Mouse (Mus musculus): ENCODE measurements around the gene Ces2f.
A peak's percentile ranks its signal among the peaks of the same experiment; 100 is the strongest.
"Not testable (repeated sequence)": the region's sequence is repeated elsewhere in the genome, so short reads cannot be mapped to it uniquely, and the experiment has no call there.

The Ces2f gene

DNA sequence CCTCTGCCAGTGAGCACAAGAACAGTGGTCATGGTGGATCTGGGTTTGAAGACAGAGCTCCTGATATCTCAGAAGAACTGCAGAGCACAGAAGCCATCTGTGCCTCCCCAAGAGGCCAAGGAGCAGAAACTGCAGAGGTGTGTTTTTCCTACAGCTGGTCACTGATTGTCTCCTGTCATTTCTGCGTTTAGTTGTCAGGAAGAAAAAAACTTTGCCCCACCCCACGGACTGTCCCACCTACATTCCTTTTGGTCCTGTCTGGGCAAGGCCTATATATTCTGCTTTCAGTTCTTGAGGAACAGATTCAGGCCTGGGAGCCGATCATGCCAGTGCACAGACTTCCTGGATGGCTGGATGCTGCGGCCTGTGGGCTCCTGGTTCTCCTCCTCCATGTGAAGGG lies at the start of gene Ces2f:
TSS of gene Ces2f (plus strand) at position 301 of the 400 bp plus-strand sequence.
- no peak for DNase-seq

DNA sequence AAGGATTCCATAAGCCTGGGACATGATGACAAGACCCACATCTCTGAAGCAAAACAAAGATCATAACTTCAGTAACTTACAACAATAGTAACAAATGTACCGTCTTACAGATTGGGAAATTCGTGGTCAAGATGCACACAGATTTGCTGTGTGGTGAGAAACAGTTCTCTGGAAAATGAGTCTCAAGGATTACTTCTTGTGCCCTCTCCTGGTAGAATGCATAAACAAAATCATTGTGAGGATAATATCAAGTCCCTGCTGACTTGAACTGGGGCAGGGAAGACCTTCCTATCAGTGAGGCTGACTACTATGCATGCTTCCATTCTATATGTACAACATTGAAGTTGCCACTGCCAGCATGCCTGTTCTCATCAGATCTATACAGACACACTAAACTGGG lies 45.4 kb upstream of the Ces2f start:
- DNase-seq = no peak

DNA sequence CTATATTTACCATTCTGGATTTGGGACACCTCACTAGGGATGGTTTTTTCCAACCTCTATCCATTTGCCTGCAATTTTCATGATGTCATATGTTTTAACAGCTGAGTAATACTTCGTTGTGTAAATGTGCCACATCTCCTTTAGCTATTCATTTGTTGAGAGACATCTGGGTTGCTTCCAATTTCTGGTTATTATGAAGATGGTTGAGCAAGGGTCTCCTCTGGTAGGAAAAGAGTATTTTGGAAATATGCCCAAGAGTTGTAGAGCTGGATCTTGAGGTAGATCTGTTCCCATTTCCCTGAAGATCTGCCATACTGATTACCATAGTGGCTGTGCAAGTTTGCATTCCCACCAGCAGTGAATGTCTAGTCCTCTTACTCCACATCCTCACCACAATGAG lies 40.0 kb upstream of the Ces2f start:
- DNase-seq = no peak

DNA sequence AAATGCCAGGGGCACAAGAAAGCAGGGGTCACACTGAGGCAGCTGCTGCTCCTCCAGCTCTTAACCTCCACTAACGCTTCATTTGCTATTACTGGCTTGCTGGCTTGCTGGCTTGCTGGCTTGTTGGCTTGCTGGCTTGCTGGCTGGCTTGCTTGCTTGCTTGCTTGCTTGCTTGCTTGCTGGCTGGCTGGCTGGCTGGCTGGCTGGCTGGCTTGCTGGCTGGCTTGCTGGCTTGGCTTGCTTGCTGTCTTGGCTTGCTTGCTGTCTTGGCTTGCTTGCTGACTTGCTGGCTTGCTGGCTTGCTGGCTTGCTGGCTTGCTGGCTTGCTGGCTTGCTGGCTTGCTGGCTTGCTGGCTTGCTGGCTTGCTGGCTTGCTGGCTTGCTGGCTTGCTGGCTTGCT lies 38.1 kb upstream of the Ces2f start:
- not testable (repeated sequence) for DNase-seq

DNA sequence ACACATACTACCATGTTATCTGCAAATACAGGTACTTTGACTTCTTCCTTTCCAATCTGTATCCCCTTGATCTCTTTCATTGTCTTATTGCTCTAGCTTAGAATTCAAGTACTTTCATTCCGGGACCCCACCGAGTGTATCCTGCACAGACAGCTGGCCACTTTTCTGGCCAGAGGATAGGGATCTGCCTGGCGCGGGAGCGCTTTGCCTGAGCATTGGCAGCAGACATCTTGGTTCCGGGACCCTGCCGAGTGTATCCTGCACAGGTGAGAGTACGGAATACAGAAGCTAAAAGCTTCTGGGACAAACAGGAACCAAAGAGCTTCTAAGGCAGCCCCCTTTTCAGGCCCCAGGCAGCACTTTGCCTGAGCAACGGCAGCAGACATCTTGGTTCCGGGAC lies 37.5 kb upstream of the Ces2f start:
- not testable (repeated sequence) for DNase-seq

DNA sequence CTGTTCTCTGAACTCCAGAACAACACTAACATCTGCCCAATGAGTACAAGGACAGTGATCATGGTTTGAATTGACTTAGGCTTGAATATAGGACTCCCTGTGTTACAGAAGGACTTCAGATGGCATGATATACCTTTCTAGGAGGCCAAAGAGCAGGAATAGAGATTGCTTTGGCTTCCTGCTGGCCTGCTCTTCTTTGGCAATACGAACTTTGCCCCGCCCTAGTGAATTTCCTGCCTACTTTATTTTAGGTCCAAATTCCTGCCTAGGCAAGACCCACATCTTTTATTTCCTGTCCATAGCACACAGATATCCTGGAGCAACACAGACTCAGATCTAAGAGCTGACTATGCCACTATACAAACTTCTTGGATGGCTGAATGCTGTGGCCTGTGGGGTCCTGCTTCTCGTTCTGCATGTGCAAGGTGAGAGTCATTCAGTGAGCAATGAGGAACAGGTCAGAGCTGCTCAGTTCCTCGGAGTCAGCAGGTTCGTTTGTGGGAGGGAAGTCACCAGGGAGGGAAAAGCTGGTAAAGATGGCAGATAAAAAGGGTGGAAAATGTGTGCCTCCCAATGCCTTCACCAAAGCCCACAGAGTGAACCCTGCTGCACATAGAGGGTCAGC lies 21.1 kb upstream of the Ces2f start, which contains the start of gene Ces2e:
TSS of gene Ces2e (plus strand) at position 289 of the 625 bp plus-strand sequence.
- no peak for DNase-seq

DNA sequence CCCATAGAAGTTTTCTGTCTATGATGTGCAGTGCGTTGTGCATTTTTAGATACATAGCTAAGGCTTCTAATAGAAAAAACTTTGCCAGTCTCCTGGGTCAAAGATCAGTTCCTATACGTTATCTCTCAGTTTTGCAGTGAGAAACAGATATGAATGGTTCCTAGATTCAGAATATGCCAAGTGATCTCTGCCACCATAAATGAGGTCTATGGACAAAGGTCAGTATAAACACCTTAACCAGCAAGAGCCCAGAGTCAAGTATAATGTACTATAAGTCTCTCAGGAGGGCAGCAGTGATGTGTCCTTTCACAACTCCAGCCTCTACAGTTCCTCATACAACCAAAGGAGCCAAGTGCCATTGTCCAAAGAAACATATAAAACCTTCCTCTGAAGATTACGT lies 19.9 kb upstream of the Ces2f start:
- no peak for DNase-seq

DNA sequence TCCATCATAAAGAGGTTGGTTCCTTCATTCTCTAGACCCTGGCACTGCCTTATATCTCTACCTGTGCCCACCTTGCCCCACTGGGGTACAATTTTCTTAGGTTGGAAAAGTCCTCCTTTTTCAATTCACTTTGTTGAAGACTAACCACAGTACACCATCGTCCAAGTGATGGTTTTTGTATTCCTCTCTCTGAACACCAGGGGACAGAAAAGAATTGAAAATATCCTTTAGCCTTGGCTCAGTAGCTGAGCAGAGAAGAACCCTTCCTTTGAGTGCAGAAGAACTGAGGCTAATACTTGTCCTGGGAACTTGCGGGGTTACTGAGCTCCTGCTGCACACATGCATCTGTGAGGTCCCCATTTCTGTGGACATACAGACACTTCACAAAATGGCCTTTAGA lies 2.5 kb upstream of the Ces2f start:
- DNase-seq = no peak

DNA sequence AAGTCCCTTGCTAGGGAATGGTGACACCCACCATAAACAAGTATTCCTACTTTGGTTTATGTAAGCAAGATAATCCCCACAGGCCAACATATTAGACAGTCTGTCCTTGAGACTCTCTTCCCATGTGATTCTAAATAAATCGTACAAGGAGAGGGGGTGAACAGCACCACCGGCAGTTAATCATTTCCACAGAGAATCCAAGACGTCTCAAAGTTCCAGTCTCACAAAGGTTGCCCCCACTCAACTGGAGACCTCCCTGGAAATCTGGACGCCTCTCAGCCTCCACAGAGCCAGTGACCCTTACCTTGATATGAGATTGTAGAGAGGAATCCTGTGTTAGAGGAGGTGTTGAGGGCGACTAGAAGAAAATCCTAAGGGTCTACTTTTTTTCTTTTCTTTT lies 1.9 kb downstream of the Ces2f start:
- DNase-seq = no peak

DNA sequence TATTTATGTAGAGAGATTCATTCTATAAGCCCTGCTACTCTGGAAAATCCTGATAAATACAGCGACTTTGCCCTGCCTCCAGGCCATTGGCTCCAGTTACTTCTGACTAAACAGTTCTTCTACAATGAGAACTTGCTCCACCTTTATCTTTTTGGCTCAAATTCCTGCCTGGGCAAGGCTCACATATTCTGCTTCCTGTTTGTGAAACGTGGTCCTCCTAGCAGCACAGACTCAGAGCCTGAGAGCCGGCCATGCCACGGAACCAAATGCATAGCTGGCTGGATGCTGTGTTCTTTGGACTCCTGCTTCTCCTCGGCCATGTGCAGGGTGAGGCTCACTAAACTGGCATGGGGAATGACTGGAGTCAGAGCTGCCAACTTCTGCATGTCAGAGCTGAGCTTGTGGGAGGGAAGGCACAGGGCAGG lies 14.4 kb downstream of the Ces2f start, which contains the start of gene Ces2g:
TSS of gene Ces2g (plus strand) at position 182 of the 425 bp plus-strand sequence.
- peak; percentile 27 for DNase-seq

DNA sequence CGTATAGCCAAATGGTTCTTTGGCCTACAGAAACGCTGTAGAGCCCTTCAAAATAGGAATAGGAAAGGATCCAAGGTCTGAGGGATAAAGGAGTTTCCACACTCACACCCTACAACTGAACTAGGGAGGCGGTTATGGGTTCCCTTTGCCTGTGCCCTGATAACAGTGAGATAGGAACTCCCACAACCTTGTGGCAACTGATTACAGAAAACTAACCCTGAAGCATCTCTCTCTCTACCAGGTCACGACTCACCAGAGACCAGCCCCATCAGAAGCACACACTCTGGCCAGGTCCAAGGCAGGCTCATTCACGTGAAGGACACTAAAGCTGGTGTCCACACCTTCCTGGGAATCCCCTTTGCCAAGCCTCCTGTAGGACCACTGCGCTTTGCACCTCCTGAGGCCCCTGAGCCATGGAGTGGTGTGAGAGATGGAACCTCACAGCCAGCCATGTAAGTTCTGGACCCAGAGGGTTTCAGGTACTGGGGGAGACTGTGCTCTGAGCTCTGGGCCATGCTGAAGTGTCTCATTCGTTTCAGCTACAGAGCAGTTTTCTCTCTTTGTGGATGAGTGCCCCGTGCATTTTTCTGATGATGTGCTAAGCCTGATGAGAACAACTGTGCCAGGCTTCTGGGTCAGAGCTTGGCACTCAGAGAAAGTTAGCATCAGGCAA lies 15.2 kb downstream of the Ces2f start:
- no peak for DNase-seq

DNA sequence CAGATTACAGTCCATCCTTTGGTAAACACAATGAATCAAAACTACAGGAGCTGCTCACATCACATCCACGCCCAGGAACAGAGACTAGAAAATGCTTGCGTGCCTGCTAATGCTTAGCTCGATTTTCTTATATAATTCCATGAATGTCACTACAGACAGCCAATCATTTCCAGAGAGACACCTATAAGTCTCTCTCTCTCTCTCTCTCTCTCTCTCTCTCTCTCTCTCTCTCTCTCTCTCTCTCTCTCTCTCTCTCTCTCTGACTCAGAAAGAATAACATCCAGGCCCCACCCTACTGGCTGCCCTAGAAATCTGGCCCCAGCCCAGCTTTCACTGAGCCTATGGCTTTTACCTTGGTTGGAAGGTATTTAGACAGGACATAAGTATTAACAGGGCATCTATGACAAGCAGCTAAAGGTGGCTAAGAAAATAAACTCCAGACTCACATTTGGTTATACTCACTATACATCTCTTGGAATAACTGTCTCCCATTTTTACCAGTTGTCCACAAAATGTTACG lies 16.3 kb downstream of the Ces2f start:
- DNase-seq = no peak

DNA sequence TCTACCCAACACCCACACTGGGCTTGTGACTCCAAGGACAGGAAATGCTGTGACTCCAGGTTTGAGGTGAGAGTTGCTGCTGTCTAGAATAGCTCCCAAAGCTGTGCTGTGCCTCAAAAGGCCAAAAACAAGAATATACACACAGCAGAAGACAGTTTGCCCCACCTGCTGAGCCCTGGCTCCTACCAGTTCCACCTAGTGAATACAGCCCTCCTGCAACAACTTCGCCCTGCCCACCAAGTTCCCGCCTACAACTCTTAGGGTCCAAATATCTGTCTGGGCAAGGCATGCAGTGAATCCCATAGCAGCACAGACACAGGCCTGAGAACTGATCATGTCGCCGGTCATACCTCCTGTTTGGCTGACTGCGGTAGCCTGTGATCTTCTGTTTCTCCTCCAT lies 37.0 kb downstream of the Ces2f start:
- no peak for DNase-seq

DNA sequence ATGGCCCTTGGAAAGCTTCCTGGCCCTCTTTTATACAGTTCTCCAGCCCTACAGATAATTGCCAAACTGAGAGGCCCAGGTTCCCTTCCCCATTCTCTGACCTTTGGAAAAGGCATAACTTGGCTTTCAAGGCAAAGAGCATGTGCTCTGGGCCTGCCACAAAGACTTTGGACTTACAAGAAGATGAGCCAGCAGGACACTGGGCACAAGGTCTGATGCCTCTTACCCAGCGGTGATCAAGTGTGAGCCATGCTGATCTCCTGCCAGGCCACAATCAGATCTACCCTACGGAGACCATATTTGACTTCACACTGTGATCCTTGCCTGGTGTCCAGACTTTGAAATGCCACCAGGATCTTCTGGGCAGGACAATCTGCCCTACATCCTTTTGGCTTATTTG lies 37.8 kb downstream of the Ces2f start:
- no peak for DNase-seq

DNA sequence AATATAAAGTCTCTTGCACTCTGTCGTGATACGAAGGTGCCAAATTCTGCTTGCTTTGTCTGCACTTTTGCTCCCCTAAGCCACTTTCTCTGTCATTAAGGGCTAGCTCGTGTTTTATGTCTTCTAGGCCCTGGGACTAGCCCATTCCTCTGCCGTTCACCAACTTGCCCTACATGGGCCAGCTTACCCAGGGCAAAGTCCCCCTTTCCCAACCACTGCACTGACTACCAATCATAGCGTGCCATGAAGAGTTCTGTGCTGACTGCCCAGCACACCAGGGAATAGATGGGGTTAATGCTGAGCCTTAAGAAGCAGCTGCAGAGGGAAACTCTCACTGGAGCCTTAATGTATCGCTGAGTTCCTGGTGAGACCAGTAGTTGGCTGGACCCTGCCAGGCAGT lies 51.0 kb downstream of the Ces2f start:
- no peak for DNase-seq

DNA sequence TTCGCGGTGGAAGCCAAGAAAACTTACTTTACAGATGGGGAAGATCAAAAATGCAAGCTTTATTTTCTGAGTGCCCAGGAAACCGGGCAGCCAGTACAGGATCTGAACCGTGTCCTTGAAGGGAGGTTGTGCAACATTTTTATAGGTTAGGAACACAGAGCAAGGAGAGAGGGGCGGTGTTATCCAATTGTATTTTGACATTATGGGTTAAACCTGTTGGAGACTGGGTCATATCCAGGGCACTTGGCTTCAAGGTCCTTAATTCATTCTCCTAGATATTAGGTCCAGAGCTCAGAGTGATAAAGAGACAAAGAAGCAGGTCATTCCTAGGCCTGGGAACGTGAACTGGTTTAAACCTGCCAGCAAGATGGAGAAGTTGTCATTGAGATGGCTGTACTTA lies 52.0 kb downstream of the Ces2f start:
- DNase-seq = no peak

DNA sequence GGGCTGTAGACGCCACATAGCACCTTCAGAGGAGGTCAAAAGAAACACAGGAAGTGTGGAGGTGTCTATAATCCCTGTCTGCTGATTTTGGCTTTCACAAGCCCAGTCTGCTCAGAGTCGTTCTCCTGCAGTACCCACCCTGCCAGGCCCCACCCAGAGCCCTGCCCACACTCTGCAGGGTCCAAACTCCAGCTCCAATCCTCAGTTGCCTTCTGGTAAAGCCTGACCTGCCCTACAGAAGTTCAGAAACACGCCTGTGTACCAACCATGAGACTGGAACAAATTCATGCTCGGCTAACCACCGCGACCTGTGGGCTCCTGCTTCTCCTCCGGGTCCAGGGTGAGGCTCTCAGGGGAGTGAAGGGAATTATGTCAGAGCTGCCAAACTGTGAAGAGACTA lies 53.4 kb downstream of the Ces2f start, which contains the start of gene Ces2h:
TSS of gene Ces2h (plus strand) at position 268 of the 400 bp plus-strand sequence.
- DNase-seq = no peak

Measured in lung, postnatal 14 days (tissue).